Mouse (Mus musculus) MEL (cell line): ENCODE results near the gene Rhot1. TPM values are rescaled to one million over a fixed set of nuclear protein-coding genes. Genes with fewer than 3 reads are reported as not detected.
A peak's percentile ranks its signal among the peaks of the same experiment; 100 is the strongest.

Experiments used
- DNase-seq: peaks from one replicate; pipeline ENCODE4 v3.0.0; 2011; ENCODE audit warnings: low read depth, low spot score
- H3K27ac ChIP-seq: 2 replicates; pipeline ENCODE4 v1.5.1; 2012; ENCODE audit warnings: low read depth, mild to moderate bottlenecking, control low read depth, low read length, moderate library complexity; ENCODE audit not compliant: control insufficient read depth
- H3K27me3 ChIP-seq, 2 experiments: fragments of 150-350 bp in 1 of 2; sonication (generic) in 1 of 2; 2 replicates each; pipeline ENCODE4 v1.6.1; 2012; ENCODE audit warnings: low read length in 2 of 2, mild to moderate bottlenecking in 2 of 2, improper control_type of control experiment in 1 of 2, moderate library complexity in 1 of 2; ENCODE audit not compliant: insufficient read depth in 2 of 2, control insufficient read depth in 1 of 2
- H3K36me3 ChIP-seq, 2 experiments: 2 replicates each; pipeline ENCODE4 v1.6.1; 2012 to 2014; ENCODE audit warnings: low read length in 2 of 2, improper control_type of control experiment in 1 of 2, inconsistent platforms in 1 of 2, mild to moderate bottlenecking in 1 of 2; ENCODE audit not compliant: insufficient read depth in 2 of 2, control insufficient read depth in 1 of 2
- H3K4me1 ChIP-seq, 2 experiments: fragments of 150-350 bp in 1 of 2; sonication (generic) in 1 of 2; 2 replicates each; pipeline ENCODE4 v1.6.1; 2012; ENCODE audit warnings: low read length in 2 of 2, improper control_type of control experiment in 1 of 2, mild to moderate bottlenecking in 1 of 2; ENCODE audit not compliant: insufficient read depth in 2 of 2, control insufficient read depth in 1 of 2
- H3K4me3 ChIP-seq, 2 experiments: fragments of 150-350 bp in 1 of 2; sonication (generic) in 1 of 2; 2 replicates each; pipeline ENCODE4 v1.5.1; 2012; ENCODE audit warnings: low read depth in 2 of 2, low read length in 2 of 2, mild to moderate bottlenecking in 2 of 2, moderate library complexity in 2 of 2, control low read depth in 1 of 2, improper control_type of control experiment in 1 of 2; ENCODE audit not compliant: control insufficient read depth in 1 of 2, insufficient read depth in 1 of 2
- H3K79me2 ChIP-seq: 2 replicates; pipeline ENCODE4 v1.6.1; 2012; ENCODE audit warnings: mild to moderate bottlenecking, low read length, moderate library complexity; ENCODE audit not compliant: control insufficient read depth, poor library complexity, insufficient read depth
- H3K9ac ChIP-seq: 2 replicates; pipeline ENCODE4 v1.6.1; 2012; ENCODE audit warnings: low read depth, mild to moderate bottlenecking, control low read depth, low read length, moderate library complexity; ENCODE audit not compliant: control insufficient read depth, poor library complexity, severe bottlenecking
- H3K9me3 ChIP-seq: fragments of 150-350 bp; sonication (generic); replicated peaks from 2 replicates; pipeline ENCODE4 v1.6.1; 2012; ENCODE audit warnings: mild to moderate bottlenecking, low read length, improper control_type of control experiment, moderate library complexity; ENCODE audit not compliant: insufficient read depth
- CHD2 ChIP-seq: IDR thresholded peaks from 2 replicates; pipeline ENCODE4 v1.6.1; 2011; ENCODE audit warnings: low read length, improper control_type of control experiment
- KAT2A ChIP-seq: conservative IDR thresholded peaks from 2 replicates; pipeline ENCODE4 v1.6.1; 2012; ENCODE audit warnings: low read depth, low read length, improper control_type of control experiment, inconsistent platforms
- MEF2A ChIP-seq: IDR thresholded peaks from 2 replicates; pipeline ENCODE4 v1.6.1; 2014; ENCODE audit warnings: low read depth, mild to moderate bottlenecking, inconsistent platforms, low read length, improper control_type of control experiment; ENCODE audit not compliant: poor library complexity, insufficient replicate concordance, severe bottlenecking; ENCODE audit errors: extremely low read depth
- MXI1 ChIP-seq: IDR thresholded peaks from 2 replicates; pipeline ENCODE4 v1.6.1; 2011; ENCODE audit warnings: mild to moderate bottlenecking, low read depth, low read length, improper control_type of control experiment
- RAD21 ChIP-seq: IDR thresholded peaks from 2 replicates; pipeline ENCODE4 v1.6.1; 2011; ENCODE audit warnings: mild to moderate bottlenecking, low read depth, low read length, improper control_type of control experiment
- UBTF ChIP-seq: IDR thresholded peaks from 2 replicates; pipeline ENCODE4 v1.6.1; 2012; ENCODE audit warnings: low read depth, mild to moderate bottlenecking, inconsistent platforms, low read length, improper control_type of control experiment, moderate library complexity, borderline replicate concordance; ENCODE audit not compliant: insufficient read depth
- ZC3H11A ChIP-seq: IDR thresholded peaks from 2 replicates; pipeline ENCODE4 v1.6.1; 2012; ENCODE audit warnings: low read depth, mild to moderate bottlenecking, inconsistent platforms, low read length, improper control_type of control experiment
- ZMIZ1 ChIP-seq: IDR thresholded peaks from 2 replicates; pipeline ENCODE4 v1.6.1; 2012; ENCODE audit warnings: low read depth, mild to moderate bottlenecking, inconsistent platforms, low read length, improper control_type of control experiment, moderate library complexity
- ZNF384 ChIP-seq: IDR thresholded peaks from 2 replicates; pipeline ENCODE4 v1.6.1; 2012; ENCODE audit warnings: low read depth, mild to moderate bottlenecking, inconsistent platforms, low read length, improper control_type of control experiment
- polyA plus RNA-seq, 2 experiments: library from polyadenylated mRNA; stranded (reverse) in 1 of 2; unstranded in 1 of 2; fragments of >175 nt in 1 of 2; fragments of >200 nt in 1 of 2; gene quantifications; 2 replicates each; pipeline versions ENCODE4 v1.2.1 to v1.2.4; 2012; ENCODE audit warnings: low replicate concordance in 2 of 2, low read depth in 1 of 2; ENCODE audit not compliant: insufficient read length in 2 of 2, insufficient read depth in 1 of 2, missing spikeins in 1 of 2
- total RNA-seq: library from RNA; depleted of rRNA; stranded (reverse); fragments of 300-350 nt; gene quantifications from 2 replicates; pipeline ENCODE4 v1.2.3, GENCODE M21; 2012

Gene Rhot1
- total and polyA plus RNA-seq, 3 experiments: 43.7 to 919 (median 44.3) TPM

GRCm38 (mm10) chr11:80208465-80208859, 357 bp upstream of the Rhot1 start:
- Histone ChIP-seq H3K4me3 (peak overlapping the region in 1 of 2 experiments; percentile 9; a peak in 1 of 4 replicates), H3K9ac (peak overlapping the region; percentile 8)

GRCm38 (mm10) chr11:80210321-80210720, 1.5 kb downstream of the Rhot1 start:
- H3K9me3 ChIP-seq: no peaks in the 10 kb centered on the region
- no peaks in the 10 kb centered on the region for H3K27me3 ChIP-seq
- H3K27ac ChIP-seq: no peak overlapping the region
- peak; percentile 26; the same call in 1 of the 2 replicates for TF ChIP-seq MXI1
- TF ChIP-seq UBTF: no peak
- peak; percentile 35; the same call in 1 of the 2 replicates for TF ChIP-seq ZNF384
- peak overlapping the region; percentile 91 to 96 for H3K4me3 ChIP-seq
- H3K79me2 ChIP-seq: peaks cover 34% of the 10 kb centered on the region
- peaks cover 9 to 12% of the 10 kb centered on the region in 2 experiments for H3K36me3 ChIP-seq
- DNase-seq: peak; percentile 71
- peaks cover 3 to 5% of the 10 kb centered on the region in 2 experiments; a peak in 3 of 4 replicates for H3K4me1 ChIP-seq
- H3K9ac ChIP-seq: peak overlapping the region; percentile 85

More at GRCm38 (mm10) chr11:80208465-80208859, 357 bp upstream of the Rhot1 start:
- Histone ChIP-seq H3K4me1 (peaks cover 3 to 5% of the 10 kb centered on the region in 2 experiments; a peak in 3 of 4 replicates), H3K9me3 (no peaks in the 10 kb centered on the region), H3K79me2 (peaks cover 31% of the 10 kb centered on the region), H3K27ac (no peak overlapping the region), H3K27me3 (no peaks in the 10 kb centered on the region), H3K36me3 (peaks cover under 1 to 8% of the 10 kb centered on the region in 2 experiments)
- no peak for DNase-seq
- no peak for TF ChIP-seq RAD21
- no peak for TF ChIP-seq MXI1

GRCm38 (mm10) chr11:80212282-80212681, 3.5 kb downstream of the Rhot1 start:
- Histone ChIP-seq H3K27me3 (no peaks in the 10 kb centered on the region), H3K9ac (no peak overlapping the region), H3K4me3 (no peak overlapping the region), H3K79me2 (peaks cover 40% of the 10 kb centered on the region), H3K9me3 (no peaks in the 10 kb centered on the region), H3K4me1 (peaks cover 3 to 5% of the 10 kb centered on the region in 2 experiments; a peak in 3 of 4 replicates), H3K27ac (no peak overlapping the region), H3K36me3 (peaks cover 11 to 12% of the 10 kb centered on the region in 2 experiments)
- no peak for DNase-seq
- TF ChIP-seq CHD2 (no peak), ZMIZ1 (no peak), KAT2A (no peak), ZC3H11A (no peak), MEF2A (no peak)
